Mouse (Mus musculus) hindbrain, embryonic 16.5 days (tissue): ENCODE measurements around the gene 4931440F15Rik. TPM values are rescaled to one million over a fixed set of nuclear protein-coding genes. Genes with fewer than 3 reads are reported as not detected.

Experiments used
- ATAC-seq: fragments of 200-750 bp; cut with Nextera tagmentation; 2 replicates; pipeline ENCODE4 v1.8.0; 2017; ENCODE audit warnings: moderate TSS enrichment, moderate library complexity
- H3K27ac ChIP-seq: fragments of 300-500 bp; sonication (generic); 2 replicates; pipeline ENCODE4 v1.5.1; 2014; ENCODE audit warnings: low read depth, mild to moderate bottlenecking, control low read depth, low read length, moderate library complexity
- H3K27me3 ChIP-seq: fragments of 300-500 bp; sonication (generic); replicated peaks from 2 replicates; pipeline ENCODE4 v1.6.1; 2014; ENCODE audit warnings: low read length; ENCODE audit not compliant: control insufficient read depth, insufficient read depth
- H3K36me3 ChIP-seq: fragments of 300-500 bp; sonication (generic); 2 replicates; pipeline ENCODE4 v1.6.1; 2014; ENCODE audit warnings: mild to moderate bottlenecking, low read length, moderate library complexity, mixed read lengths; ENCODE audit not compliant: control insufficient read depth, insufficient read depth
- H3K4me1 ChIP-seq: fragments of 300-500 bp; sonication (generic); 2 replicates; pipeline ENCODE4 v1.6.1; 2014; ENCODE audit warnings: low read depth, low read length; ENCODE audit not compliant: control insufficient read depth, insufficient read depth
- H3K4me2 ChIP-seq: fragments of 300-500 bp; sonication (generic); 2 replicates; pipeline ENCODE4 v1.6.1; 2014; ENCODE audit warnings: mild to moderate bottlenecking, low read length, control low read depth, moderate library complexity
- H3K4me3 ChIP-seq: fragments of 300-500 bp; sonication (generic); 2 replicates; pipeline ENCODE4 v1.5.1; 2014; ENCODE audit warnings: mild to moderate bottlenecking, low read length, control low read depth, moderate library complexity
- H3K9ac ChIP-seq: fragments of 300-500 bp; sonication (generic); 2 replicates; pipeline ENCODE4 v1.6.1; 2014; ENCODE audit warnings: low read depth, mild to moderate bottlenecking, control low read depth, low read length, moderate library complexity
- H3K9me3 ChIP-seq: fragments of 300-500 bp; sonication (generic); 2 replicates; pipeline ENCODE4 v1.6.1; 2014; ENCODE audit warnings: mild to moderate bottlenecking, low read length, moderate library complexity; ENCODE audit not compliant: control insufficient read depth
- WGBS: fragments of 180-500 bp; shearing (Covaris S2); extraction: QIAGEN DNeasy Blood & Tissue Kit; methylation state at CpG from one replicate; pipeline ENCODE4 v1.1.7; 2014; 5-methylcytosine and 5-hydroxymethylcytosine counted together
- polyA plus RNA-seq: library from polyadenylated mRNA; unstranded; fragments of >200 nt; fragmentation: Nextera tagmentation; extraction: Ambion mirVana; gene quantifications from 2 replicates; pipeline ENCODE4 v1.2.1, GENCODE M21; 2015

The 4931440F15Rik gene
- polyA plus RNA-seq, 1 experiment from 2014 or later = 0.83 TPM

DNA sequence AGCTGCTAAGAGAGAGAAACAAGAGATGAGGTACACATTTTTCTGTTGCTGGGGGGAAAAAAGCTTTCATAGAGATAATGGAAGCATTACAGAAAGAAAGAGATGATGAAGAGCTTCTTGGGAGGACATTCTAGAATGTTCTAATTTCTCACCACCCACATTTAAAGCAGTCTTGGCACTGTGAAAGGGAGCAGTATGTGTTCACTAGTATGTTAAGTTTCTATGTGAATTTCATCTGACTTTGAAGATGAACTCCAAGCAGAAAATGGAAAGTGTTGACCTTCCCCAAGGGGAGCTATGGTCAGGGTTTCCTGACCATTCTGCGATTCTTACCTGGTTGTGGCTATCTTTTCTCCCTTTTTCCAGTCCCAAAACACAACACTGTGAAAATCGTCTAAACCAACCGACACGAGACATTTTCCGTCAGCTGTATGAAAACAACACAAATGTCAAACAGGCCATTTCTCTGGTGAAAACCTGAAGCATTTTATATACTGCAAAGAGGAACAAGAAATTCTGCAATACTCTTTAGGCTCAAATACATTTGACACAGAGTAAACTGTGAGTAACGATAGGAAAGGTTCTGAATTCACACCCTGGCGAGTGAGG is 16.4 kb downstream of the 4931440F15Rik start:
- Histone ChIP-seq H3K36me3 (no peaks in the 10 kb centered on the region), H3K27me3 (no peaks in the 10 kb centered on the region), H3K9me3 (no peaks in the 10 kb centered on the region), H3K27ac (no peak overlapping the region), H3K4me3 (no peak overlapping the region), H3K4me2 (no peak overlapping the region), H3K4me1 (no peaks in the 10 kb centered on the region), H3K9ac (no peak overlapping the region)
- WGBS = 89% methylated on average over 7 of the region's 7 CpGs
- ATAC-seq = no peak

DNA sequence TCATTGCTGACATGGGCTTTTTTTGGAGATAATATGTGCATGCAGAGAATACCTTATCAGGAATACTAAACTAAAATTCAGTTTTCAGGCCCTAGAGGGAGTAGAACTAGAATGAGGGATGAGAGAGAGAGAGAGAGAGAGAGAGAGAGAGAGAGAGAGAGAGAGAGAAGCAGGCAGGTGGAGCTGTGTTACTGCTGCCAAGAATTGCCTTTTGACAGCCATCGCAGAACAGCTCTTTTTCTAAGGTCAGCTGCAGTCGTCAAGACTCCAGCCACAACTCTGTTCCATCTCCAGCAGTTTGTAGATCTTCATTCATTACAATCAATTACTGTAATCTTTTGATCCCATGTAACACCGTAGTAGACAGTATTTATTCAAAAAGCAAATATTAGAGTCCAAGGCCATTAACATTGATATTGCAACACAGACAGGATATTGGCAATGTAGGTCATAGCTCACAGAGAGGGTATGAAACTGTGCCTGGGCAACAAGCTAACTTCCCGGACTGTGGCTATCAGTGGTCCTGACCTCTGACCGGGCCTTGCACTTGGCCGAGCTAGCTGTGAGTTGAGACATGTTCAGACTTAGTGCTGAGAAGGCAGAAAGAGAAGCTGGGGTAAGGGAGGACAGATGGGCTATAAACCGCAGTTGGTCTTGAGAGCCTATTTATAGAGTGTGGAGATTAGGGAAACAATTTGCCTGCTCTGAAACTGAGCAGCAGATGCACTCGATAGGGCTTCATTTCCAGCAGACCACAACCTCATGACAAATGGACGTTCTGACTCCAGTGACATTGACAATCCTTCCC is 17.1 kb downstream of the 4931440F15Rik start:
- 65% methylated on average over 9 of the region's 9 CpGs for WGBS
- Histone ChIP-seq H3K27ac (no peak overlapping the region), H3K4me3 (no peak overlapping the region), H3K36me3 (no peaks in the 10 kb centered on the region), H3K9me3 (no peaks in the 10 kb centered on the region), H3K4me1 (no peaks in the 10 kb centered on the region), H3K27me3 (no peaks in the 10 kb centered on the region), H3K4me2 (no peak overlapping the region), H3K9ac (no peak overlapping the region)
- peak; percentile 81 for ATAC-seq

DNA sequence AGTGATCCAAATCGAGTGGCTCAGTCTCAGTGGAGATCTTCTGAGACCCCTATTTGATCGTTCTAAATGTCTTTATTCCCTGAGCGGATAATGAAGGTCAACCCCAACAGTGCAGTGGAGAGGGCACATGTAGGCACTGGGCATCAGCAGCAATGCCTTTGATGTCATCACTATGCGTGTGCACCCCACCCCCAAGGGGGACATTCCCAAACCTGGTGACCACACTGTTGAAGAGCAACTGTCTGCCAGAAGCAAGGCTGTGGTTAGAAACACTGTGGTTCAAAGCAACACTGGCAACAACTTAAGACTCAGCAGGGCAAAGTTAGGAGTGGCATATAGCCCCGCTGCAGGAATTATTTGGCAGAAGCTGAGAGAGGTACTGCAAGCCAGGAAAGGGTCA is 18.1 kb downstream of the 4931440F15Rik start:
- no peak overlapping the region for H3K27ac ChIP-seq
- no peak overlapping the region for H3K4me2 ChIP-seq
- H3K9ac ChIP-seq = no peak overlapping the region
- H3K4me1 ChIP-seq = no peaks in the 10 kb centered on the region
- WGBS = 84% methylated on average over 5 of the region's 5 CpGs
- no peak for ATAC-seq
- no peaks in the 10 kb centered on the region; the same call in 1 of the 2 replicates for H3K36me3 ChIP-seq
- H3K4me3 ChIP-seq = no peak overlapping the region
- H3K9me3 ChIP-seq = no peaks in the 10 kb centered on the region
- no peaks in the 10 kb centered on the region for H3K27me3 ChIP-seq

DNA sequence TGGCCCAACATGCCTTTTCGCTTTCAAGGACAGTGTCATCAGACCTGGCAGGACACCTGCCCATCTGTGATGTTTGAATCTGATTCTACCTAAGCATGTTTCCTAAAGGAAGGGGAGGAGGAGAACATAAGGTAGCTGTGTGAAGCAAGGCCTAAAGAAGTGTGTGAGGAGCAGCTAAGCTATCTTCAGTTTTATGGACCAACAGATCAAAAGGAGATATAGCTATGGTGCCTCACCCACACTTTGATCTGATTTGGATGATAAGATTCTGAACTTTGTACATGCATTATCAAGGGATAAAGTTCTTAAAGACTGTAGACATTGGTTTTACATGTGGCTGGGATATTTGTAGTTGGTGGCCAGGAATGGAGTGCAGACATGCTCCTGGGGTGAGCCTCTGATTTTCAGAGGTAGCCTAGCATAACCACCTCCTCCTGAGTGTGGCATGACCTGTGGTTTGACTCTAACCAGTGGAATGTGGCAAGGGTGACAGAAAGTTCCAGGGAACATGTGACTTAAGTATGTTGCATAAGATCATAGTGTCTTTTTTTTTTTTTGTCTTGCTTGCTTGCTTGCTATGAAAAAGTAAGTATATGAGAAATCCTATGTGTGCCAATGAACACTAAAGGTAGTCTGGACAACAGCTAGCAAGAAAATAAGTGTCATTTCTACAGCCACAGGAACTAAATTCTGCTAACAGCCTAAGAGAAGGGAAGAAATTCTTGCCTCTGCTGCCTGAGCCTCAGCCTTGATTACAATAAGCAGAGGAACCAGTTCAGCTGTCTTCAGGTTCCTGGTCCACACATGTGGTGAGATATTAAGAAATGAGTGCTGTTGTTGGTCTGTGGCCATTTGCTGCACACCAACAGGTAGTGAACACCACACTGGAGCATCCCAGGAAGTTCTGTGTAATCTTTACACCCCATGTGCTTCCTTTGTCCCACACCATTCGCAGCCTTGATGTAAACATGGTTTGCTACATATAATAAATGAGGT is 23.7 kb downstream of the 4931440F15Rik start:
- Histone ChIP-seq H3K4me1 (no peaks in the 10 kb centered on the region), H3K27me3 (no peaks in the 10 kb centered on the region), H3K4me2 (no peak overlapping the region), H3K36me3 (no peaks in the 10 kb centered on the region; the same call in 1 of the 2 replicates), H3K9me3 (no peaks in the 10 kb centered on the region), H3K27ac (no peak overlapping the region), H3K4me3 (no peak overlapping the region), H3K9ac (no peak overlapping the region)
- ATAC-seq = no peak
- 91% methylated on average over 2 of the region's 2 CpGs for WGBS

DNA sequence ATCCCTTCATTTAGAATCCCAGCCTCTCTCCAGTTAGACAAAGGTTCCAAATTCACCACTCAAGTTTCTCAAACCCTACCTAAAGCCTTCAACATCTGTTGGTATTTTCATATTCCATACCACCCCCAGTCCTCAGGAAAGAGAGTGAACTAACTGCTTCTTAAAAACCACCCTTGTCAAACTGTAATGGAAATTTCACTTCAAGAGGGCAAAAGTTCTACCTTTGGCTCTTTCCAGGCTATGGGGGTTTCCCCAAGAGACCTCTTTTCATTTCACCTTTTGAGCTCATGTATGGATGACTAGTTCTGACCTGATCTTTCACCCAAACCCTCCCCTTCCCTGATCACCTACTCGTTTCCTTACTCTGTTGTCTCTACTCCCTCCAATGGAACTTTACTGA is 25.6 kb downstream of the 4931440F15Rik start:
- WGBS = 75% methylated on average over 1 of the region's 1 CpGs
- H3K4me1 ChIP-seq = no peaks in the 10 kb centered on the region

DNA sequence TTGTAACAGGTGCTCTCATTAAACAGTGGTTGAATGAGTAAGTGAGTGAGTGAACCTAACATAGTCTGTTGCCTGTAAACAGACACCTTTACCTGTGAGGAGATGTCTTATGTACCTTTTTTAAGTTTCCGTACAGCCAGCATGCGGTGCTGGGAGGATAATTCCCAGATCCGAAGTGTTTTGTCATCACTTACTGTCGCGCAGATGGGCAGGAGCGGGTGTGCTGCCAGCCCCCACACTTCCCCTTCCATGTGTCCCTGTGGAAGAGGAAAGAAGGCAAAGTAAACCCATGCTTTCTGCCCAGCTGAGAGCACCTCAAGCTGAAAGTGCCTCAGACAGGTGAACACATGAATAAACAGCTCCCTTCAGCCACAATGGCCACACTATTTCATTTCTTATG is 30.4 kb downstream of the 4931440F15Rik start:
- Histone ChIP-seq H3K36me3 (peaks cover 6% of the 10 kb centered on the region; the same call in 1 of the 2 replicates), H3K4me2 (no peak overlapping the region), H3K9me3 (no peaks in the 10 kb centered on the region), H3K4me3 (no peak overlapping the region), H3K27me3 (no peaks in the 10 kb centered on the region), H3K27ac (no peak overlapping the region), H3K9ac (no peak overlapping the region), H3K4me1 (no peaks in the 10 kb centered on the region)
- ATAC-seq = no peak
- 87% methylated on average over 6 of the region's 6 CpGs for WGBS

More for the DNA sequence above, 25.6 kb downstream of the 4931440F15Rik start:
- H3K9me3 ChIP-seq = no peaks in the 10 kb centered on the region
- H3K4me3 ChIP-seq = no peak overlapping the region
- no peak overlapping the region for H3K27ac ChIP-seq
- no peak for ATAC-seq
- H3K4me2 ChIP-seq = no peak overlapping the region
- no peaks in the 10 kb centered on the region; the same call in 1 of the 2 replicates for H3K36me3 ChIP-seq
- no peak overlapping the region for H3K9ac ChIP-seq
- H3K27me3 ChIP-seq = no peaks in the 10 kb centered on the region

DNA sequence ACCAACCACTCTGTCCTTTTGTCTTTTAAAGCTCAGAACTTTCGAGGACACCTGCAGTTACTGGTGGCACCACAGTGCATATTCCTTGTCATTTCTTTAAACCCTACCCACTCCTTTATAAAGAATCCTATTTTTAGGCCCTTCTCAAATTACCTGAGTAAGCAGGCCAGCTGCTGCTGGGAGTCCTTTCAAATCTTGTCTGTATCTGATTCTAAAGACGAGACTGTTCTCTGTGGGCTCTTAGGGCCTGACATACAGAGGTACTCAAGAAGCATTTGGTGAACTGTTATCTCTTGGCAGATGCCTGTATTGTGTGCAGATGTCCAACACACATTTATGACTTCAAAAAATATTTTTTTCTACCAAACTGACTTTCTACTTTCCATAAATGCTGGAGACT is 31.0 kb downstream of the 4931440F15Rik start:
- peaks cover 6% of the 10 kb centered on the region; the same call in 1 of the 2 replicates for H3K36me3 ChIP-seq
- no peaks in the 10 kb centered on the region for H3K9me3 ChIP-seq
- H3K27me3 ChIP-seq = no peaks in the 10 kb centered on the region
- H3K4me3 ChIP-seq = no peak overlapping the region
- 57% methylated on average over 2 of the region's 2 CpGs for WGBS
- no peak overlapping the region for H3K27ac ChIP-seq
- H3K4me1 ChIP-seq = no peaks in the 10 kb centered on the region
- no peak overlapping the region for H3K9ac ChIP-seq
- no peak for ATAC-seq
- no peak overlapping the region for H3K4me2 ChIP-seq

DNA sequence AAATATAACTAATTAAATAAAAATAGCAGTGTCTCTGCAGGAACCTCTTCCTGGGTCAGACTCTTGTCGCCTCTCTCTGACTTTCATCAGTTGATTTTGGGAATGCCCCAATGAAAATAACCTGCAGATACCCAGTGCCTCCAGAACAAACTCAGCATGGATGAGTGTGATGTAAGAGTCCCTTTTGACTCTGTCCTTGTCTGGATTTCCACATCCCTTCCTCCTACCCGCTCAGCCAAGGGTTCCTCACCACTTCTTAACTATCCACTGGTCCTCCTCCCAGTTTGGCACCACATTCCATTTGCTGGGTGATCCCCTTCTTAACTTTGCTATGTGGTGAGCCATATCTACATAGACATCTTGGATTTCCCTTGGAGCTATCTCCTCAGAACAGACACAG is 34.7 kb downstream of the 4931440F15Rik start:
- H3K4me1 ChIP-seq = peaks cover 10% of the 10 kb centered on the region
- WGBS = 86% methylated on average over 2 of the region's 2 CpGs
- H3K4me3 ChIP-seq = no peak overlapping the region
- no peak overlapping the region for H3K9ac ChIP-seq
- H3K27me3 ChIP-seq = no peaks in the 10 kb centered on the region
- H3K36me3 ChIP-seq = peaks cover 6% of the 10 kb centered on the region; the same call in 1 of the 2 replicates
- no peaks in the 10 kb centered on the region for H3K9me3 ChIP-seq
- no peak overlapping the region for H3K4me2 ChIP-seq
- no peak for ATAC-seq
- H3K27ac ChIP-seq = no peak overlapping the region
